Comparison of ENCODE assay signal across 13 mouse cellular contexts in the genomic region with DNA sequence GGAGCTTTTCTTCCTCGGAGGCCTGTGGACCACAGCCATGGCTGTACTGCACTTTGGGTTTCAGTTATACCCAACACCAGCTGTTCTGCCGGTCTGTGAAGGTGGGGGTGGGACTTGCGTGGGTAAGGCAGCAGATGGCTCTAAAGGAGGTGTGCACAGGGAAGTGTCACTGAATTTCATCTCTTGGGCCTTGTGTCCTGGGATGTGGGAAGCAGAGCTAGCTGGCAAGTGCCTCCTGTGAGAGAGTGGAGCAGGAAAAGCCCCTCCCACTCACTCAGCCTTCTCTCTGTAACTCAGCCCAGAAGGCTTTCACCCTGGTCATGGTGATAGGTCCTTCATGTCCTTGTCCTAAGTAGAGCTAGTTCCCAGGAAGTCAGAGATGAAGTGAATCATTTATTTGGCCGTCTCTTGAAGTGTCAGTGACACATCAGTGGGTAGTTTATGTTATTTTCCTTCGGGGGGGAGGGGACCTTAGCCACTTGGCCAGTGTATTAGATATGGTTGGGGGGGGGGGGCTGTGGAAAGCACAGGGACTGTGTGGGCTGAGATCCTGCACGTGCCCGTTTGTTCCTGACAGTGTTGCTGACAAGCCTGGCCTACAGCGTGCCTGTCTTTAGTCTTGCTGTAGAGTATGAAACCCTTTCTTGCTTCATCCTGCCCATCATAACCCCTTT. TPM values are rescaled to one million over a fixed set of nuclear protein-coding genes. Genes with fewer than 3 reads are reported as not detected.
DNase-seq lines count a peak whose midpoint lies in the region; ATAC-seq and TF ChIP-seq lines count a peak whose summit lies in the region.
"Had no signal": no experiment of that assay in that cellular context is flagged by ENCODE, and none has a peak within 500 bp of the region (broad histone marks: within the 10 kb centered on the region; RNA-seq: fewer than 3 reads in every experiment).

No protein-coding gene starts in this region.

- no peaks in the 10 kb centered on the region for H3K4me1 ChIP-seq in liver, embryonic 11.5 days (replicated peaks; ENCODE audit: control insufficient read depth, insufficient read depth, low read length)
- H3K4me1 ChIP-seq: hindbrain, embryonic 15.5 days; liver, embryonic 15.5 days had no signal

- peak overlapping the region; percentile 81 for H3K27ac ChIP-seq in layer of hippocampus, adult 2 months
- no peak overlapping the region for H3K27ac ChIP-seq in liver, embryonic 11.5 days (ENCODE audit: low read depth, low read length)
- H3K27ac ChIP-seq: hindbrain, embryonic 15.5 days; liver, embryonic 15.5 days had no signal

- no peak overlapping the region for H3K4me2 ChIP-seq in liver, embryonic 11.5 days
- H3K4me2 ChIP-seq: hindbrain, embryonic 15.5 days; liver, embryonic 15.5 days had no signal

- TF ChIP-seq CTCF in layer of hippocampus, adult 2 months (conservative IDR thresholded peaks at IDR 0.05) = no peak
- no peak for TF ChIP-seq CTCF in brain, embryonic 14.5 days (IDR thresholded peaks at IDR 0.05; ENCODE audit: borderline replicate concordance, extremely low read depth, insufficient read depth, insufficient read length)

- no peak overlapping the region for H3K9ac ChIP-seq in liver, embryonic 11.5 days (ENCODE audit: low read depth, low read length)
- H3K9ac ChIP-seq: hindbrain, embryonic 15.5 days; liver, embryonic 15.5 days had no signal

- H3K4me3 ChIP-seq in layer of hippocampus, adult 2 months = no peak overlapping the region
- no peak overlapping the region for H3K4me3 ChIP-seq in liver, embryonic 11.5 days (ENCODE audit: low read depth, low read length)
- H3K4me3 ChIP-seq: hindbrain, embryonic 15.5 days; liver, embryonic 15.5 days had no signal

- intact Hi-C loops in left cerebral cortex, postnatal 36 days (cut with DNase I) = no loop called here

- no peak for ATAC-seq in liver, embryonic 11.5 days (replicated peaks; ENCODE audit: low FRiP score)
- ATAC-seq: CD4-positive, CD25-positive, alpha-beta regulatory T cell, adult 4 months; midbrain, embryonic 16.5 days had no signal

- WGBS in liver, embryonic 11.5 days = 89% methylated on average over 8 of the region's 8 CpGs

- no peaks in the 10 kb centered on the region for H3K9me3 ChIP-seq in liver, embryonic 11.5 days (ENCODE audit: control insufficient read depth, low read length)
- H3K9me3 ChIP-seq: hindbrain, embryonic 15.5 days; liver, embryonic 15.5 days had no signal

- peaks cover 54% of the 10 kb centered on the region for H3K36me3 ChIP-seq in liver, embryonic 11.5 days (ENCODE audit: control insufficient read depth, insufficient read depth, low read length)

- TF ChIP-seq POLR2A in brain, embryonic 14.5 days (IDR thresholded peaks at IDR 0.05; ENCODE audit: borderline replicate concordance, extremely low read depth, insufficient read depth, insufficient read length, poor library complexity, severe bottlenecking) = no peak

- H3K27me3 ChIP-seq in liver, embryonic 11.5 days (replicated peaks; ENCODE audit: control insufficient read depth, insufficient read depth, low read length) = no peaks in the 10 kb centered on the region
- H3K27me3 ChIP-seq: hindbrain, embryonic 15.5 days; liver, embryonic 15.5 days had no signal

- DNase-seq in layer of hippocampus, adult 2 months (ENCODE audit: low spot score in 2 of 2) = peak; percentile 57 to 74
- no peak for DNase-seq in layer of hippocampus, postnatal 10 days (ENCODE audit: low spot score in 2 of 2)
- peak; percentile 73 for DNase-seq in adrenal gland, postnatal 14 days
- peak; percentile 26 for DNase-seq in brain, embryonic 14.5 days (ENCODE audit: low read depth)
- DNase-seq in left cerebral cortex, postnatal 36 days (ENCODE audit: low spot score in 2 of 2) = peak; percentile 76 to 81
- no peak for DNase-seq in liver, embryonic 11.5 days (ENCODE audit: low spot score)
- no peak for DNase-seq in thymus, postnatal 25 days
- DNase-seq: cerebellum, adult 9-11 months; kidney, adult 11 months had no signal

RNA-seq across cellular contexts. Expression of gene Sntb2, which starts 15.7 kb away (rescaled TPM):
- total RNA-seq in layer of hippocampus, adult 2 months (2021) = 10 to 100 TPM; 24.8 to 24.9 TPM
- 1 to 10 TPM; 7.4 to 8.7 TPM for total RNA-seq in layer of hippocampus, postnatal 10 days (2021)
- total RNA-seq in adrenal gland, postnatal 14 days (2021) = 24.2 and 28.2 TPM in 2 replicates
- 4.0 and 5.7 TPM in 2 replicates for polyA plus RNA-seq in brain, embryonic 14.5 days (2012; rRNA removed)
- total RNA-seq in left cerebral cortex, postnatal 36 days (2021) = 10 to 100 TPM; 13.7 to 17.0 TPM
- 4.2 and 4.9 TPM in 2 replicates for polyA plus RNA-seq in liver, embryonic 11.5 days (2014; fragmentation: Nextera tagmentation; extraction: Ambion mirVana)

RNA-seq across cellular contexts. Expression of gene Utp4, which starts 26.4 kb away (rescaled TPM):
- 10 to 100 TPM; 43.4 to 47.9 TPM for total RNA-seq in layer of hippocampus, adult 2 months (2021)
- total RNA-seq in layer of hippocampus, postnatal 10 days (2021) = 10 to 100 TPM; 27.5 to 31.6 TPM
- 47.2 and 49.9 TPM in 2 replicates for total RNA-seq in adrenal gland, postnatal 14 days (2021)
- 32.4 and 40.2 TPM in 2 replicates for polyA plus RNA-seq in brain, embryonic 14.5 days (2012; rRNA removed)
- total RNA-seq in left cerebral cortex, postnatal 36 days (2021) = 10 to 100 TPM; 30.0 to 35.2 TPM
- 111 and 120 TPM in 2 replicates for polyA plus RNA-seq in liver, embryonic 11.5 days (2014; fragmentation: Nextera tagmentation; extraction: Ambion mirVana)

RNA-seq across cellular contexts. Expression of gene Has3, which starts 49.8 kb away (rescaled TPM):
- total RNA-seq in layer of hippocampus, adult 2 months (2021) = 1 to 10 TPM; 1.3 to 1.9 TPM
- total RNA-seq in layer of hippocampus, postnatal 10 days (2021) = 1 to 10 TPM; 5.3 to 5.5 TPM
- 0.83 and 1.0 TPM in 2 replicates for total RNA-seq in adrenal gland, postnatal 14 days (2021)
- polyA plus RNA-seq in brain, embryonic 14.5 days (2012; rRNA removed) = 8.0 and 9.0 TPM in 2 replicates
- total RNA-seq in left cerebral cortex, postnatal 36 days (2021) = 1 to 10 TPM; 1.1 to 1.6 TPM
- polyA plus RNA-seq in liver, embryonic 11.5 days (2014; fragmentation: Nextera tagmentation; extraction: Ambion mirVana) = 0.07 and 0.09 TPM in 2 replicates

Comparison
In these comparisons a context has a peak if more than half of its experiments do, and no peak if none do; other contexts are left out.
1. DNase-seq: peak in layer of hippocampus, adult 2 months (2 of 2), adrenal gland, postnatal 14 days (single experiment), brain, embryonic 14.5 days (single experiment) and left cerebral cortex, postnatal 36 days (2 of 2); none in layer of hippocampus, postnatal 10 days (0 of 2), liver, embryonic 11.5 days (single experiment) and thymus, postnatal 25 days (single experiment).